Mouse (Mus musculus) neural tube, embryonic 14.5 days (tissue): Measurements from ENCODE around the gene Ddx39b. TPM values are rescaled to one million over a fixed set of nuclear protein-coding genes. Genes with fewer than 3 reads are reported as not detected.
"Not testable (repeated sequence)": the region's sequence is repeated elsewhere in the genome, so short reads cannot be mapped to it uniquely, and the experiment has no call there.

Experiments
- ATAC-seq: fragments of 200-750 bp; cut with Nextera tagmentation; 2 replicates; pipeline ENCODE4 v1.8.0; 2017; ENCODE audit warnings: low read depth, mild to moderate bottlenecking, moderate TSS enrichment, moderate library complexity
- H3K27ac ChIP-seq: fragments of 300-500 bp; sonication (generic); 2 replicates; pipeline ENCODE4 v1.5.1; 2014; ENCODE audit warnings: low read depth, mild to moderate bottlenecking, control low read depth, low read length, moderate library complexity, mixed read lengths
- H3K27me3 ChIP-seq: fragments of 300-500 bp; sonication (generic); 2 replicates; pipeline ENCODE4 v1.6.1; 2014; ENCODE audit warnings: low read length; ENCODE audit not compliant: control insufficient read depth, insufficient read depth
- H3K36me3 ChIP-seq: fragments of 300-500 bp; sonication (generic); 2 replicates; pipeline ENCODE4 v1.6.1; 2014; ENCODE audit warnings: low read length, mixed read lengths; ENCODE audit not compliant: control insufficient read depth, insufficient read depth
- H3K4me1 ChIP-seq: fragments of 300-500 bp; sonication (generic); 2 replicates; pipeline ENCODE4 v1.6.1; 2014; ENCODE audit warnings: low read length; ENCODE audit not compliant: control insufficient read depth, insufficient read depth
- H3K4me2 ChIP-seq: fragments of 300-500 bp; sonication (generic); 2 replicates; pipeline ENCODE4 v1.6.1; 2014; ENCODE audit warnings: mild to moderate bottlenecking, low read depth, low read length, control low read depth
- H3K4me3 ChIP-seq: fragments of 300-500 bp; sonication (generic); 2 replicates; pipeline ENCODE4 v1.5.1; 2014; ENCODE audit warnings: low read depth, low read length, control low read depth, mixed read lengths
- H3K9ac ChIP-seq: fragments of 300-500 bp; sonication (generic); replicated peaks from 2 replicates; pipeline ENCODE4 v1.6.1; 2014; ENCODE audit warnings: low read depth, mild to moderate bottlenecking, control low read depth, low read length, mixed read lengths
- H3K9me3 ChIP-seq: fragments of 300-500 bp; sonication (generic); 2 replicates; pipeline ENCODE4 v1.6.1; 2016; ENCODE audit warnings: low read length; ENCODE audit not compliant: control insufficient read depth
- WGBS: fragments of 180-500 bp; shearing (Covaris S2); extraction: QIAGEN DNeasy Blood & Tissue Kit; methylation state at CpG from one replicate; pipeline ENCODE4 v1.1.7; 2014; 5-methylcytosine and 5-hydroxymethylcytosine counted together
- polyA plus RNA-seq: library from polyadenylated mRNA; unstranded; fragments of >200 nt; fragmentation: Nextera tagmentation; extraction: Ambion mirVana; gene quantifications from 2 replicates; pipeline ENCODE4 v1.2.1, GENCODE M21; 2014

Gene Ddx39b
- polyA plus RNA-seq, 1 experiment from 2014 or later: 383 TPM

- ATAC-seq: no peak
- Histone ChIP-seq H3K27me3 (no peaks in the 10 kb centered on the region), H3K27ac (no peak overlapping the region), H3K9ac (no peak overlapping the region), H3K9me3 (no peaks in the 10 kb centered on the region), H3K4me2 (no peak overlapping the region), H3K4me1 (no peaks in the 10 kb centered on the region), H3K36me3 (no peaks in the 10 kb centered on the region), H3K4me3 (no peak overlapping the region)
- WGBS: 91% methylated on average over 13 of the region's 13 CpGs
Measured at GRCm38 (mm10) chr17:35278957-35279688, 37.6 kb downstream of the Ddx39b start.

DNA sequence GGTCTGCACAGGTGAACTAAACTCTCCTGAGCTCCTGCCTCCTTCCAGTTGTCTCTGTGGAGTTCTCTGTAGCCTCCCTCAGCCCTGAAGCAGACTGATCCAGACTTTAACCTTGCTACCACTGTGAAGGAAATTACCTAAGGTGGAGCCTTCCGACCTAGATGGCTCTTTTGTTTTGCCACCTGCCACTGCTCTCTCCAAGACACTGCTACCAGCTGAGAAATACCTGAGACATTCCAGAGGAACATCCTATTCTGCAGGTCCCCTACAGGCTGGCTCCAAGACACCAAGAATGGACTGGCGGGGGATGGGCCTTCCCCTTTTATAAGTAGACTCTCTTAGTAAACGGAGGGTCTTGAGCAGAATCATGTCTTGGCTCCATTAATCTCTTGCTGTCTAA lies 38.7 kb downstream of the Ddx39b start:
- Histone ChIP-seq H3K27ac (no peak overlapping the region), H3K36me3 (no peaks in the 10 kb centered on the region), H3K4me1 (no peaks in the 10 kb centered on the region), H3K4me3 (no peak overlapping the region), H3K9me3 (no peaks in the 10 kb centered on the region), H3K4me2 (no peak overlapping the region), H3K27me3 (no peaks in the 10 kb centered on the region), H3K9ac (no peak overlapping the region)
- WGBS: 69% methylated on average over 3 of the region's 3 CpGs
- ATAC-seq: no peak

DNA sequence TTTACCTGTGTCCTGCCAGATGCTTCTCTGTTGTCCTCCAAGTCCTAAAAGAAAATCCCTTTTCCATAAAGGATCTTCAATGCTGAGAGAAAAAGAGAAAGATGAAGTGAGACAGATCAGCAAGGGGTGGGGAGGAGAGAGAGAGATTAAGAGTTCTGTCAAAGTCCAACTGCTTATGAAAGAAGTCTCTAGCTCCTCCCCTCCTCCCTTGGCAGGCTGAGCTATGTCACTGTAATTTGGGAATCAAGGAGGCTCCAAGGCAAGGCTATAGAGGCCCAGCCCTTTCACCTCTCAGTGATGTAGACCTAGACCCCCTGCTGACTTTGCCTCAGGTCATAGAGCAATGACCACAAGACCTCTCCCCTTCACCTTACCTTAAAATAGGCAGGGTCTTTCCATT lies 43.9 kb downstream of the Ddx39b start:
- no peaks in the 10 kb centered on the region for H3K27me3 ChIP-seq
- H3K27ac ChIP-seq: no peak overlapping the region
- ATAC-seq: no peak
- H3K9me3 ChIP-seq: no peaks in the 10 kb centered on the region
- no peak overlapping the region for H3K4me3 ChIP-seq
- no peak overlapping the region for H3K9ac ChIP-seq
- H3K36me3 ChIP-seq: no peaks in the 10 kb centered on the region
- H3K4me1 ChIP-seq: no peaks in the 10 kb centered on the region
- H3K4me2 ChIP-seq: no peak overlapping the region

- WGBS: 2% methylated on average over 5 of the region's 5 CpGs
- H3K4me3 ChIP-seq, H3K9me3 ChIP-seq, H3K27me3 ChIP-seq, ATAC-seq, H3K4me1 ChIP-seq, H3K4me2 ChIP-seq, H3K9ac ChIP-seq, H3K27ac ChIP-seq, H3K36me3 ChIP-seq: not testable (repeated sequence)
Measured at GRCm38 (mm10) chr17:35295796-35296195, 54.2 kb downstream of the Ddx39b start.

DNA sequence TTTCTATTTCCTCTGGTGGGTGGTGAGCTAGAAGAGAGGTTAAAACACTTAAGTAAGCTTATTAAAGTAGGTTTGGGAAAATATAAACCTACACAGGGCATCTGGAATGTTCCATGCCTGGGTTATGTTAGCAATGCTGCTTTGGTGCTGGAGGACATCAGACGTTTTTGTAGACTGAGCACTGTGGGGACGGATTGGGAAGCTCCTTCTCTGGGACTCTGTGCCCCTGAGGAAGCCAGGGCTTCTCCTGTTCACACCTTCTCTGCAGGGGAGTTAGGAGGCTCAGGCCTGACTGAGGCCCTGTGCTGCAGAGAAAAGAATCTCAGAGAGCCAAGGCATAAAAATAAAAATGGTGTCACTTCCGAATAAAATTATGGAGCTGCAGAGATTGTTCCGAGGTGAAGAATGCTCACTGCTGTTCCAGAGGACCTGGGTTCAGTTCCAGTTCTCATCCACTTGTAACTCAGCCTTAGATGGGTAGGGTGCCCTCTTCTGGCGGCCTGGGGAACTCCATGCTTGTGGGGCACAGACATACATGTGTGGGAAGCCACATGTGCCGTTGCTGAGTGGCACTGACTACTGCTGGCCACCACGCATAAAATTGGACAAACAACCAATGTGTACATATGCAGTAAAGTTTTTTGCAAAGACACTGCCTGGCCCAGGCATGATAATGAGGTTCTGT lies 58.9 kb downstream of the Ddx39b start:
- H3K9ac ChIP-seq, H3K9me3 ChIP-seq, H3K27me3 ChIP-seq, H3K4me1 ChIP-seq, H3K27ac ChIP-seq, H3K36me3 ChIP-seq, H3K4me3 ChIP-seq, ATAC-seq, H3K4me2 ChIP-seq: not testable (repeated sequence)
- WGBS: 91% methylated on average over 7 of the region's 7 CpGs

- ATAC-seq: no peak; the same call in 1 of the 2 replicates
- Histone ChIP-seq H3K4me2 (no peak overlapping the region), H3K4me1 (no peaks in the 10 kb centered on the region), H3K27ac (no peak overlapping the region), H3K9me3 (no peaks in the 10 kb centered on the region), H3K36me3 (no peaks in the 10 kb centered on the region), H3K4me3 (no peak overlapping the region), H3K9ac (no peak overlapping the region), H3K27me3 (no peaks in the 10 kb centered on the region)
- WGBS: 26% methylated on average over 13 of the region's 13 CpGs
Measured at GRCm38 (mm10) chr17:35301645-35302258, 60.2 kb downstream of the Ddx39b start.

GRCm38 (mm10) chr17:35303271-35303670 lies 61.7 kb downstream of the Ddx39b start:
- H3K9me3 ChIP-seq: no peaks in the 10 kb centered on the region
- 88% methylated on average over 2 of the region's 2 CpGs for WGBS

More at GRCm38 (mm10) chr17:35303271-35303670, 61.7 kb downstream of the Ddx39b start:
- H3K4me1 ChIP-seq: no peaks in the 10 kb centered on the region
- no peak overlapping the region for H3K4me2 ChIP-seq
- ATAC-seq: no peak
- no peak overlapping the region for H3K4me3 ChIP-seq
- H3K9ac ChIP-seq: no peak overlapping the region
- no peaks in the 10 kb centered on the region for H3K27me3 ChIP-seq
- H3K36me3 ChIP-seq: no peaks in the 10 kb centered on the region
- no peak overlapping the region for H3K27ac ChIP-seq
